Mouse (Mus musculus) neutrophil, adult 5-6 weeks (primary cell): Measurements from ENCODE around the gene Ccdc96. TPM values are rescaled to one million over a fixed set of nuclear protein-coding genes. Genes with fewer than 3 reads are reported as not detected.

Source experiments
- ATAC-seq: fragments of 151-379, 151-347 bp; 2 replicates; pipeline ENCODE4 v1.8.0; 2017; ENCODE audit warnings: mild to moderate bottlenecking, moderate TSS enrichment; ENCODE audit not compliant: insufficient number of reproducible peaks, poor library complexity, low FRiP score, severe bottlenecking; ENCODE audit errors: extremely low read depth
- total RNA-seq: library from RNA; stranded (forward); fragments of 200-1000 nt; gene quantifications from 2 replicates; pipeline ENCODE4 v1.2.3, GENCODE M21; 2017

Gene Ccdc96
- total RNA-seq, 1 experiment from 2014 or later: 0.35 TPM

- no peak for ATAC-seq
Observed at GRCm38 (mm10) chr5:36465889-36466288, 18.5 kb upstream of the Ccdc96 start.

DNA sequence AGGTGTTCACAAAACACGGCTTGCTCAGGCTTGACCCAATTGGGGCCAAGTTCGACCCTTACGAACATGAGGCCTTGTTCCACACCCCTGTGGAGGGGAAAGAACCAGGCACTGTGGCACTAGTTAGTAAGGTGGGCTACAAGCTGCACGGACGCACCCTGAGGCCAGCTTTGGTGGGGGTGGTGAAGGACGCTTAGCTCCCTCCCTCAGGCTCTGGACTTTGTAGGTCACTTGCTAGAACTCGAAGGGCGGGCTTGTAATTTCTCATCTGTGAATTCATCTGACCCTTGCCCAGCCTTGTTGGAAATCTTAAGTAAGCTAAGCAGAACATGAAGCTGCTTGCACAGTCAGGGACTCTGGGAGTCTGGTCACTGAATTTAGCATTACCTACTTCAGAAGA is 13.2 kb upstream of the Ccdc96 start:
- no peak for ATAC-seq

DNA sequence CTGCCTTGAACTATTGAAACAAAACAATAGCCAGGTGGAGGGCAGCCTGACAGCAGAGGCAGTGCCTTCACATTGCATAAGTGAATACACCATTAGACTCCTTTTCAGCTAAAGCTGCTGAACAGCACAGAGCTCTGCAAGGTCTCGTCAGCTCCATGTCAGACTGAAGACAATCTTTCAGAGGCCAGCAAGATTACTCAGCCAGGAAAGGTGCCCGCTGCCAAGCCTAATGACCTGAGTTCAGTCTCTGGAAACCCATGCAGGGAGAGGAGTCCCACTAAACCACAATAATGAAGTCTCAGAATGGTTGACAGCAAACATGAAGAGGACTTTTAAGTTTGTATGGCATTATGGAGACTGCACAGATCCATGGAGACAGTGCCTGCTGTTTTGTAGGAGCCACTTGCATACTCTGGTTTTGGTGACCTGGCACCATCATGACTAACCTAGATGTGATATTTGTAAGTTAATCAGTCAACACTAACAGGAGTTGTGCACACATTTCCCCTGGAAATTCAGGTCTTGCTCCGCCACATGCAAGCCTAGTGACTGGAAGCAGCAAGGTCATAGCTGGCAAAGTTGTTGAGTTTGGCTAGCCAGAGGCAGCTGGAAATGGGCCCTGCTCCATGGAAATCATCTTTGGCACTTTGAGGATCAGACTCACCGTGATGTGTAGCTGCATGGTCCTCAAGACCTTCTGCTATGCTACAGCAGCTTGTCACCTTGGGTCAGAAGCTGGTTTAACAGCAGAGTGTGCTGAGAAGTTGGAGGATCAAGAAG is 11.3 kb upstream of the Ccdc96 start:
- no peak for ATAC-seq

DNA sequence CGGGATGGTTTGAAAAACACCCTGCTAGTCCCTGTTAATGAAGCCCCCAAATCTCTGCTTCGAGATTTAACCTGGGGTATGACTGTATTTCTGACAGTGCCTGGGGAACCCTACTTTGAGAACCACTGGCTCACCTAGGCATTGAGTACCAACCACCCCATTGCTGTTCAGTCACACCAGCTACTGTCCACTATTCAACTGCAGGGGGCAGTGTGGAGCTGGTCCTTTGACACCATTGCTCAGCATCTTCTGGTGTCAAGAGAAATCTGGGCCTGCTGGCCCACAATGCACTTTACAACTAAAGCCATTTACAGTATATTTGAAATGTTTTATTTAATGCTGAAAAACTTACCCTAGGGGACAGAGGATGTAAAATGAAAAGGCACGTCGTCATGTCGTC is 10.1 kb upstream of the Ccdc96 start:
- peak; percentile 83 for ATAC-seq

DNA sequence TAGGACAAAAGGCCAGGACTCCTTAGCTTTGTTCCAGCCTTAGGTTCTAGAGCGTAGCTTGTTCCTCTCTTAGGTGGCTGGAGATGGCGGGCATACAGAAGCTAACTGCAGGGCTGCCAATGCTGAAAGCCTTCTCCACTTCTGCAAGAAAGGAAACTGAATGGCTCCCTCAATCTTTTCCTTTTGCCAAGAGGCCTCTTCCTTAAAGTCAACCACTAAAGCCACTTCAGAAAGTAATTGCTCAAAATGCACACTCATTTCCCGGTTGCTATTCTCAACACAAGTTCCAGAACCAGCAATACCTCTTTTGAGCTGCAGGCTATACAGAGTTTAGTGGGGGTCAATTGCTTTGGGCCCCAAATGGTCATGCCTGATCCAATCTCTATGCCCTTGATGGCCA is 6.9 kb upstream of the Ccdc96 start:
- no peak for ATAC-seq

- no peak for ATAC-seq
Observed at GRCm38 (mm10) chr5:36478540-36479420, 5.6 kb upstream of the Ccdc96 start.

- ATAC-seq: no peak
Observed at GRCm38 (mm10) chr5:36479735-36480134, 4.7 kb upstream of the Ccdc96 start.

DNA sequence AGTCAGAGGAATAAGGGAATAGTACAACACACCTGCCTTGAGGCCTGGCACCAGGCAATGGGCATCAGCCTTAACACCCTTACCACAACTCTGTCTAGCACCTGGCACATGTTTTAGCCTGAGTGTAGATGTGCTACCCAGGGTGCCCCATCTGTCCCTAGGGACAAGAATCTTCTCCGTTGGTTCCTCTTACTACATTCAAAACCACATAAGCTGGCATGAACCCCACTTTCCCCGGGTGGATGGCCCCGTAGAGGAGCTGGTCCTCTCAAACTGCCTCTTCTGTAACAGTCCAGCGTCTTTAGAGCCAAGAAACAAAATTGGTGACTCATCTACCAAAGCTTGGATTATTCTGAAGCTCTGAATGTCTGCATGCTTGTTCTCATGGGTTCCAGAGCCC is 4.0 kb upstream of the Ccdc96 start:
- ATAC-seq: peak; percentile 31; the same call in 1 of the 2 replicates

- ATAC-seq: no peak
Observed at GRCm38 (mm10) chr5:36481114-36481513, 3.3 kb upstream of the Ccdc96 start.

DNA sequence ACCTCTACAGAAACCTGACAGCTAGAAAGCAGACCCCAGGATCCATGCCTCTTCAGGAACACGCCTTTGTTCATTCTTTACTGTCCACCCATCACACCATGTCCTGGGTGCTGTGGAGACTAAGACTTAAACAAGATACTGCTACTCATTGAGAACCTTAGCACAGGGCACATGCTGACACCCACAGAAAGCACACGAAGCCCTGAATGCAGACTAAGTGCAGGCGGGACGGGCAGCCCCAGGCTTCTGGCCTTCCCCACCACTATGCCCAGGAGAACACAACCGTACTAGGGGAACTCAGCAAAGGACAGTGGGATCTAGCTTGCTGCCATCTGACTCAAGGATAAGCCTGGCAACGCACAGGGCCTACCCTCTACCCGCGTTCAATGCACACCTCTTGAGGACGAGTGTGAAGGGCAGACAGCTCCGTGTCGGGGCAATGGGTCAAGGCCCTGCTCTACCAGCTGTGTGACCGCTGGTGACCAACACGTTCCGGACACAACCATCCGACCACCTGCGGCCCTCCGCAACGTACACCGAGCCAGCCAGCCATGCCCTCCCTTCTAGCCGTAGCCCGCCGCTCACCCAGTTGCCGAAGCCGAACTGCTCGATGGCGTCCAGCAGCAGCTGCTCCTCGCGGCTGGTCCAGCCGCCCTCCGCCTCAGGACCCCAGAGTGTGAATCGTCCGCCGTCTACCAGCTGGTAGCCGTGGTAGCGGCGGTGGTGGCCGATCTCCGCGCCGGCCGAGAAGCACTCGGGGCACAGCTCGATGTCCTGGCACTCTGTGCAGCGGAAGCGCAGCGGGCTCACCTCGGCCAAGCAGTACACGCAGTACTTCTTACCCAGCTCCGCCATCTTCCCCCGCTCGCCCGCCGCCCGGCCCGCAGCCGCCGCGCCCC is 936 bp upstream of the Ccdc96 start:
- no peak; the same call in 1 of the 2 replicates for ATAC-seq

DNA sequence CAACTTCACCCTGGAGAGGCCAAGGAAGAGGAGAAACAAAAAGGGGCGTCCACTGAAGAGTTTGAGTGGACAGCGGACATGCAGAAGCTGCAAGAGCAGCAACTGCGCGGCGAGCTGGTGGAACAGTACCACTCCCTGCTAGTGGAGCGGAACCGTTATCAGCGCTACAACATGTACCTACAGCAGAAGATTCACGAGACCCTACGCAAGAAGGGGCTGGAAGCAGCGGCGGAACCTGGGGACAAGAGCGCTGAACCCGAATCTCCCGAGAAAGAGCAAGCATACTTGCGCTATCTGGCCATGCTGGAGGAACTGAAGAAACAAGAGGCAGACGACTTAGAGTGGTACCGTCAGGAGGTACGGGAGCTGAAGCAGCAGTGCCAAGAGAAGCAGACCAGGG is 918 bp downstream of the Ccdc96 start:
- ATAC-seq: no peak

- ATAC-seq: no peak
Observed at GRCm38 (mm10) chr5:36489225-36489624, 4.8 kb downstream of the Ccdc96 start.

DNA sequence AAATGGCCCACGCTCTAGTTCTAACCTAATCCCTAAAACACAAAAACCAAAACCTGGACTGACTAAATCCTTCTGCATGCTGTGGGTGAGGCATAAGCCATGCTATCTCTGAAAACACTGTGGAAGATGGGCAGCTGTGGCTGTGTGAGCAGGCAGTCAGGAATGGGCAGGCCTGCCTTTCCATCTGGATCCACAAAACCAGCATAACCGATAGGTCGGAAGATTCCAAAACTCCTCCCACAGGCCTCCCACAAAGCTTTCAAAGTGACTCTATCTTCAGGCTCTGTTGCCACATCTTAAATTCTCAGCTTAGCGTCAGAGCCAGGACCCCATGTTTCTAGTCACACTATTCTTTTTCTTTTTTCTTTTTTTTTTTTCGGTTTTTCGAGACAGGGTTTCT is 9.5 kb downstream of the Ccdc96 start:
- no peak for ATAC-seq

DNA sequence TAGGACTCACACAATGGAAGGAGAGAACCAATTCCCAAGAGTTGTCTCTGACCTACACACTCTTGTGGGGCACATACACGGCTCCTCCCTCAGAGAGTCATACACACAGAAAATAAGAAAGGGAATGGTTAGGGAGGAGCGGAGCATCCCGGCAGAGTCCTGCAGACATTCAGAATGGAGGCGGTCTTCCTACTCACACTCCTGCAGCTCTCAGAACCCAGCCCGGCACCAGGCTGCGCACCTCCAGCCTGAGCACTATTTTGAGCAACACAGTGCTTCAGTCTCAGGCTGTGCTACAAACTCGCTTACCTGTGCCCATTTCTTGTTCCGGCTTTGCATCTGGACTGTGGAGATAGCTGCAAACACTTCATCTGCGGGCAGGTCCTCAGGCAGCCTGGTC is 10.3 kb downstream of the Ccdc96 start:
- no peak for ATAC-seq

DNA sequence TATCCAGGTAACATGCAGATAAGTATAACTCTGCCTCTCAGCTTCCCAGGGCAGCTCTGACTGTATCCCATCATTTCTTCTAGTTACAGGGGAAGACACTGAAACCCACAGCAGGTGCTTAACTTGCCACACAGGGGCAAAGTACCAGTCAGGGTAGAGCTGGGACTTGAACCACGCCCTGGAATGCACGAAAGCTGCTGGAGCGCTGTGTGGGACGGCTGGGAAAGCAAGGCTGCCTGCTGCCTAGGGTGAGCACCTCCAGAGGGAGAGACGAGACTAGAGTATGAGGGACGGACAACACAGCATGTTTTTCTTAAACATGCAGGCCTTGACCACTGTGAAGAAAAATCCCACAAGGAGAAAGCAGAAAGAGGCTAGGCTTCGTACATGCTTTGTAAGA is 20.8 kb downstream of the Ccdc96 start:
- ATAC-seq: no peak

DNA sequence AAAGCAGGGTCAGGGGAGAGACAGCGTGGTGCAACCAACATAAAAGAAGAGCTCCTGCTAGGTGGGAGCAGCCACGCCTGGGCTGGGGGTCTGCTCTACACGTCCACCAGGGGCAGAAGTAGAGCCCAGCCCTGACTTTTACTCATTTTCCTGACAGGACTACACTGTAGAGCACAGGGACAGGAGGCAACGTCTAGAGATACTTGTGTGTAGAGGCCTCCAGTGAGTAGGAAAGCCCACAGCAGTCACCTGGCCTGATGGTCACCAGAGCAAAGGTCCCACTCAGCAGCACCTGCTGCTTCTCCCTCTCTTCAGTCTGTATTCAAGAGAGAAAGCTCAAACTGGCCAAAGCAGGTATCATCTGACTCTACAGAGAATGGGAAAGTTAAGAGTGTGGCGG is 21.3 kb downstream of the Ccdc96 start:
- ATAC-seq: no peak

GRCm38 (mm10) chr5:36508351-36508750 is 24.0 kb downstream of the Ccdc96 start:
- no peak for ATAC-seq

GRCm38 (mm10) chr5:36510956-36511355 is 26.6 kb downstream of the Ccdc96 start:
- ATAC-seq: no peak

DNA sequence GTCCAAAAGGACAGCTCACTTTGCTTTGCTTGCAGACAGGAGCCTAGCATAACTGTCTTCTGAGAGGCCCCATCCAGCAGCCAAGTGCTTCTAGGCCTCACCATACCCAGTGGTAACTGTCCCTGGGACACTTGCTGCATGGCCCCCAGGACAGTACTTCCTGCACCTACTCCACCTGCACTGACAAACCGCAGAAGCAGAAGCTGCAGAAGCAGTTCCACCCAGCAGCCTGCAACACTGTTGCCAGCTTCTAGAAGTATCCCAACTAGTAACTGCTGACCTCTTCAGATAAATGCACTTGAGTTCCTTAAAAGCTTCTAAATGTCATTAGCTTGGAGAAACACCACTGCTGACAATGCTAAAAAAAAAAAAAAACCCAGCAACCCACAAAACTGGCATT is 30.7 kb downstream of the Ccdc96 start:
- no peak for ATAC-seq
